Mouse (Mus musculus): ENCODE measurements around the gene Gm28308.

Gm28308 gene

DNA sequence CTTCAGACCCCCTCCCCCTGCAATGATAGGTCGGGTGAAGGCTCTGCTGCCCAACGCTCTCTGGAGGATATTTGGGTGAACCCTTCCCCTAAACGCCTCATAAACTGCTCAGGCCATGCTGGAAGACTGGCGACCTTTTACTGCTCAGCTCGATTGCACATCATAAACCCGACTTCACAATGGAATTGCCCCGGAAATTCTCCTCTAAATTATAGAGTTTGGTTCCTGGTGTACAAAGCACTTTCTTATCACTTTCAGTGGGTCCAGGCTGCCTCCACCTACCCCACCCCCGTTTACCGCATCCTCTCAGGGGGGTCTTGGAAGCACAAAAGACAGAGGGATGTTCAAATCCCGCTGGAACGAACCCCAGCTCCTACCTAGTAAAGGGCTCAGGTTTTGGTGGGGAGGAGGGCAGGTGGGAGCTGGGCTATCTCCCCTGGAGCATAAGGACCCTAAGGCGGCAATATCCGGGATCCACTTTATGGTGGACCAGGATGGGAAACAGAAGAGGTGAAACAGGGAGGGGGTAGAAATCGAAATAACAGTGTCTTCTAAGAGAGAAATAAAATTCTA lies 5.6 kb upstream of the Gm28308 start:
- DNase-seq: no peak

DNA sequence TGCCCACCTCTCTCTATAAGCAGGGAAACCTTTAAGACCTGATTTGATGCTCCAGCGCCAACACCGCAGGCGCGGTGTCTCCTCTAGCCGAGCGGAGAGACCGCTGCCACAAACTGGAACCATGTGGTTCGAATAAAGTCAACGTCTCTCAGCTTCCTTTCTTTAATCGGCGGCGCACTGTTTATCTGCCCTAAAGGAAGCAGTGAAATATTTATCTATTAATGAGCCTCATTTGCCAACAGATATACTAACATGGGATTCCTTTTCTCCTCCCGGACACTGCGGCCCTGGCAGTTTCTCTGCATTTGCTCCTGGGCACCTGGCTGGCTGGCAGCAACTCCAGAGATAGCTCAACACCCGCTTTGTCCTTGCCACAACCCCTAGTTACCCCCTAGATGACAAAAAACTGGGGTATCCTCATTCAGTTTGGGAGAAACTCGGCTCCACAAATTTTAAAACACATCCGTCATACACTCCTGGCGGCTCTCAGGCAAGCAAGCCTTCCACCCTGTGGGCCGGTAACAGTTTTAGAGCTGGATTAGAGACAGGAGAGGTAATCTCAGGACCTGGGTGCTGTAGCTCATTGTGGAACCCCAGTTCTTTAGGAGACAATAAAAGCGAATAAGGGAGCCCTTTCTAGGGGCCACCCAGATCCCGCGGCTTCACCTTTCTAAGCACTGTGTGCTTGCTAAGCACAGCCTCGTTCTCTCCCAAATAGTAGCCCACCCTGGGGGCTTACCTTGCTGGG lies 4.9 kb upstream of the Gm28308 start:
- no peak for DNase-seq

DNA sequence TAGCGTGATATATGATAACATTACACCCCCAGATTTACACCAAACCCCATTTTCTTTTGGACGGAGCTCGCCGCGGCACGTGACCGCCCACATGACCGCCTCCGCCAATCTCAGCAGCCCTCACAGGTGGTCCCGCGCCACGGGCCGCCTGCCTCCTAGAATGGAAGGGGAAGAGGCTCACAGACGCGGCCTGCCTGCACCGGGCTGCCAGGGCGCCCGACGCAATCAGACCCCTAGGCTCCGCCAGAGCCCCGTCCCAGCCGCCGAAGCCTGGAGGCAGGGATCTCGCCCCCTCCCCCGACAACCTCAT lies 4.3 kb upstream of the Gm28308 start:
- no peak for DNase-seq

DNA sequence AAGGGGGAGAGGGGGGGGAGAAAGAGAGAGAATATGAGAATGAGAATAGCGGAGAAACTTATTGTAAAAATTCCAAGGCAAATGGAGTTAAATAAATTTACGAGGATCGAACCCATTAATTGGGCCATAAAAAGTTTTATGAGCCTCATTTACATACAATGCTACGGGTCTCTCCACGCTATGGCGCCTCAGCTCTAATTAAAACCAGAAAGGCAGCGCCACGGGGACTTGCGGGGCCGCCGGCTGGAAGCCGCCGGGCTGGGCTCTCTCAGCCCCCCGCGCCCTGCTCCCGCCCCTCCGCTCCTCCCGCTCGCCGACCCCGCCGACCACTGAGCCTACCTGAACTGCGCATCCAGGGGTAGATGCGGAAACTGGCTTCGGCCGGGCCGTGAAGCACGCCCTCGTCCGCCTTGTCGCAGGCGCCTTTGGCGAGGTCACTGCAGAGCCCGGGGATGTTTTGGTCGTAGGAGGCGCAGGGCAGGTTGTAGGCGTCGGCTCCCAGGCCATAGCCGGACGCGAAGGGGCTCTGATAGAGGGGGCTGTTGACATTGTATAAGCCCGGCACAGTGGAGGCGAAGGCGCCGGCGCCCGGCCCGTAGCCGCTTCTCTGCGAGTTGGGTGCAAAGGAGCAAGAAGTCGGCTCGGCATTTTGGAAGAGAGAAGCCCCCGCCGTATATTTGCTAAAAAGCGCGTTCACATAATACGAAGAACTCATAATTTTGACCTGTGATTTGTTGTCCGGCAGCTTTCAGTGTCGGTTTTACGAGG lies 3.7 kb upstream of the Gm28308 start:
- DNase-seq: no peak

DNA sequence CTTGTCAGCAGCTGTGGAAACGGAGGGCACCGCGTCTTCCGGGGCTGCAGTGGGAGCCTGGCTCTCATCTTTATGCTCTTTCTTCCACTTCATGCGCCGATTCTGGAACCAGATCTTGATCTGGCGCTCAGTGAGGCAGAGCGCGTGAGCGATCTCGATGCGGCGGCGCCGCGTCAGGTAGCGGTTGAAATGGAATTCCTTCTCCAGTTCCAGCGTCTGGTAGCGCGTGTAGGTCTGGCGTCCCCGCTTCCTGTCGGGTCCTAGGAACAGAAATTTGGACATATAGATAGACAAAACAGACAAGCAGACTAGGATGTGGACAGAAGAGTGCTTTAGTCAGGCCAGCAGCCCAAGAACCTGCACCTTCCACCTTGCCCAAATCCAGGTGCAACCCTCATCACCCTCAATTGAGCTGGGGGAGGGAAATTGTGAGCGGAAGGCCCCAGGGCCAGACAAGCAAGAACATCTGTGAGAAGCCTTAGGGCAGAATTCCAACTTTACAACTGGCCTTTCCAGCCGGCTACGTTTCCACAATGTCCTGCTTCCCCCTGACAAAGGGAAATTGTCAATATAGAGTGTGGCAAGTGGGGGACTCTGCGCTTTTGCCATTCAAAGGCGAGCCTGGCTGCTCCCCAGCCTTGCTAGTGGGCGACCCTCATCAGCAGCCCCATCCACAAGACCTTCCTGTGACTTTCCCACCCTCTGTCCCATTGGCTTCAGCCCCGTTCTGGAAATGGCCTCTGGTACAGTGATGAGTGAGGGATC lies 2.8 kb upstream of the Gm28308 start:
- DNase-seq: no peak

DNA sequence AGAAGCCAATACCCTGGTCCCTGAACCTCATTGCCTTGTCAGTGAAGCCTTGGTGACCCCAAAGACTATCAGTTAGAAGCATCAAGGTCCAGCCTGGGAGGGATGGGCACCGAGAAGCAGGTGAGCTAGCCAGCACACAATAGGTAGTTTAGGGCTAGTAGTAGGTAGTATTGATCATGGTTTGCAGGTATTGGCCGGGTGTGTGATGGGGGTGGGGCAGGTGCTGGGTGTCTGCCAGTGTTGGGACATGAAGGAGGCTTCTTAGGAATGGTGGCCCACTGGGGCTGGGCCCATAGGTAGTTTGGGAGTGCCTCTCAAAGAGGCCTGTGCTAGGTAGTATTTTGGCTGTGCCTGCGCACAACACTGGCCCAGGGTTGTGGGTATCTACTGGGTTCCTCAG lies 1.9 kb upstream of the Gm28308 start:
- no peak for DNase-seq

DNA sequence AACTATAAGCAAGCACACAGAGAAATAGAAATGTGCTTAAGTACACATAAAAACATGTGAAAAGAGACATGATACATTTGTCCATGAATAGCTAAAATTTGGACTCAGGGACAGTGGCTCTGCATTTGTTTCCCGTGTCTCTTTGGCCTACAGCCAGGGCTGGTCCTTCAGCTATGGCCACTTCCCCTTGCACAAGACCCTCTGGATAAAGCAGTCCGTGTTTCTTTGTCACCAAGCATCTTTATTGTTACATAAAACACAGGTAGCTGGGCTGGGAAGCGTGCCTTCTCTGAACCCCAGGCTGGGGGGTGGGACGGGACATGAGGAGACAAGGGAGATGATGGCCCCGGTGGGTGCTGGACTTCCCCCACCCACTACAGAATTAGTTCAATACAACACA lies 1.1 kb upstream of the Gm28308 start:
- DNase-seq: no peak

DNA sequence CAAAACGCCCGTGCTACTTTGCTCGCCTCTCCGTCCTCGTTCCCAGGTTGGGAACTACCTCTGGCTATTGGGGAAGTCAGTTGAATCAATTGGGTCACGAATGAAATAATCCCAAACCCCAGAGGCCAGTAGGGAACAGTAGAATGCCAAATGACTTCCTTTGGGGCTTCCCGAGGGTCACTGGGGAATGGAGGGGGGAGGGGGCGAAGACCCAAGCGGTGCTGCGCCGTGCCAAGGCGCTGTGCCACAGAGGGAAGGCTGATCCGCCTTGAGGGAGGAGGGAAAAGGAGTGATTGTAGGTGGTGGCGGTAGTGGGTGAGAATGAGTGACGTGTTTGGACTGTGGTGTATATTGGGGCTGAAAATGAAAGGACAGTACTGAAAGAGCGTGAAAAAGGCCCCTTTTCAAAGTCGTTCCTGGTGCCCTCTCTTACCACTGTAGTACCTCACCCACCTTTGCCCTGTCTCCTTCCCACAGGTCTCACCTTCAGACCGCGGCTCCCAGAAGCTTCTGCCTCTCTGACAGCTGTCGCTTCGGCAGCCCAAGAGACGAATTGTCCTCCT lies 502 bp downstream of the Gm28308 start:
- no peak for DNase-seq

DNA sequence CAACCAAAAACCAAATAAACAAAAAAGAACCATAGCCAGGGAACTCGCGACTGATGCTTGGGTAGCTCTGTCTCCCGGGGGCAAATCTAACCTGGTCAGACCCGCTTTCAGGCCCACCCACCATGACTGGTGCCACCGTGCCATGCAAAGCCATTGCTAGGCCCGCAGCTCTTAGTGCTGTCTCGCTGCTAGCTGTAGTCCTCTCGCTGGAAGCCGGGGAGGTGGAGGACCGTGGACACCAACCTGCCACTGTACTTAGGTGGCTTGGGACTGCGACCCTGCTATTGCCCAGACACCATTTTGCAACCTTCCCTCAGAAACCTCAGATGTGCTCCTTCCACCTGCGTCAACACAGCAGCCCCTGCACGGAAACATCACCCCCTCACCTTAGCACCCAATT lies 1.2 kb downstream of the Gm28308 start:
- no peak for DNase-seq

DNA sequence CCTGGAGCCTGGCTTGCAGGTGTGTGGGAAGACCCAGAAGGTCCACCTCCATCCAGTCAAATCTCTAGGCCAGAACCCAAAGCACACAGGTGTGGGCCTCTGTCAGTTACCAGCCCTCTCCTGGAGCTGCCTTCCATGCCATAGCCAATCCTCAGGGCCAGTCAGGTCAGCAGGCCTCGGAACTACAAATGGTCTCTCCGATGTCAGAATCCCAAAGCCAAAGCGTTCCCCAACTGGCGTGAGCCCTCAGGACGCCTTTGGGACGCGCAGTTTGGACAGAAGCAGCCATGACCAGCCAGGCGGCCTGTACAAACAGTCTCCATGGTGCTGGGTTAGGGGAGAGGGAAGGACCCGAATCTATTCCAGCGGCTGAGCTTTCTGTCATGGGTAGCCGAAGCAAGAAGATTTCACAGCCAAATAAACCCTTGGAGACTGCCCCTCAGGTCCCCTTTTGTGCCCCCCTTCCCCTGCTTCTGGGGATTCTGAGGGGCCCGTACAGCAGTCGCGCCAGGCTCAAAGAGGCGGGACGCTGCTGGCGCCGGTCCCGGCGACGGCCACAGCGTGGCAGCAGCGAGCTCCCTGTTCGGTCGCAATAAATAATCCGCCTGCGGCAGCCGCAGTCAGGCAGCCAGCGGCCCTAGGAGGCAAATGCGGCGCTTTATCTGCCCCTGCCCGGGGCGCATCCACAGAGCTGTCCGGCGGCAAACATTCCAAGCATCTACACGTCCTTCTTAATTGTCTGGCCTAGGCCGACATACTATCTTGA lies 1.8 kb downstream of the Gm28308 start:
- DNase-seq: peak; percentile 30

DNA sequence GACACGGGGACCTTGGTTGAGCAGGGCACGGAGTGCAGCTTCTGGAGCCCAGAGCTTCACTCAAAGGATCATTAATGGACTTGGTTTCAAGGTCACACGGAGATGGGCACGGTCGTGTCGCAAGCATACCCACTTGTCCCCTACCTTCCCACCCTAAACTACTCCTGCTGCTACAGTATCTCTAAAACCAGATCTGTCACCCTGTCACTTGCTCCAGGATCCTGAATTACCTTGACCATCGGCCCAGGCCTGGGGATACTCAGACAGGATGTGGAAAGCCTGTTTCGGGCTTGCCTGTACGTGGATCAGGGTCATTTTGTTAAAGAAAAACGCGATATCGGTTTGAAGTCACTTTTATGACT lies 3.5 kb downstream of the Gm28308 start:
- DNase-seq: no peak

DNA sequence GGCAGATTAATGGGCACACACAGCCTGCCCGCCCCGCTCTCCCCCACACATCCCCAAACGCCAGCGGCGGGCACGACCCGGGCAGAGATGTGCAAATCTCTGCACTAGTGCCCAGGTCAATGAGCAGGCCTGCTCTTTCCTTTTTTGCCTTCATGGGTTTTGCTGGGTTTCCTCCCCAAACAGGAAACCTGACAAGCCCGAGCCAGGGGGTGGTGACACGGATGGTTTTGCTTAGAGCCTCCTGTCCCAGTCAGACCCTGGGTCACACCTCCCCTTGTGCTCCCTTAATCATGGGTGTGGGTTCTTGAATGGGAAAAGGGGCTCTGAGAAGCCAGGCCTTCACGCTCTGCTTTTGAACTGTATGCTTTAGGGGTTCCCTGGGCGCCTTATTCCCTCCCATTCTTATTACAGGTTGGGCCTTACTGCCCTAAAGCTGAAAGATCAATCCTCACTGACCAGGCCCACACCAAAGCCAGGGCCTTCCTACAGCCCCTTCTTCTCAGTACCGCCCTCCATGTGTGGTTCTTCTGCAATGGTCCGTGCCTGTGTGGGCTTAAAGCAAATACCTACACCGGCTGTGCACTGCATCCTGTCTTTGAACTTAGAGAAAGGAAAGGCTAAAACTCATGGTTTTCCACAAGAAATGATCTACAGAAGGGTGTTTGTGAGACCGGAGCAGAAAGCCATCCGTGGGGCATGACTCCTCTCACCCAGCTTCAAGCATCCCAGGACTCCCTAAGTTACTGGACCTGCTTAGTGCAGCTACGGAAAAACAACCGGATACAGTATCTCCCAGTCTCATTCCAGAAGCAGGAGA lies 4.1 kb downstream of the Gm28308 start:
- no peak for DNase-seq

DNA sequence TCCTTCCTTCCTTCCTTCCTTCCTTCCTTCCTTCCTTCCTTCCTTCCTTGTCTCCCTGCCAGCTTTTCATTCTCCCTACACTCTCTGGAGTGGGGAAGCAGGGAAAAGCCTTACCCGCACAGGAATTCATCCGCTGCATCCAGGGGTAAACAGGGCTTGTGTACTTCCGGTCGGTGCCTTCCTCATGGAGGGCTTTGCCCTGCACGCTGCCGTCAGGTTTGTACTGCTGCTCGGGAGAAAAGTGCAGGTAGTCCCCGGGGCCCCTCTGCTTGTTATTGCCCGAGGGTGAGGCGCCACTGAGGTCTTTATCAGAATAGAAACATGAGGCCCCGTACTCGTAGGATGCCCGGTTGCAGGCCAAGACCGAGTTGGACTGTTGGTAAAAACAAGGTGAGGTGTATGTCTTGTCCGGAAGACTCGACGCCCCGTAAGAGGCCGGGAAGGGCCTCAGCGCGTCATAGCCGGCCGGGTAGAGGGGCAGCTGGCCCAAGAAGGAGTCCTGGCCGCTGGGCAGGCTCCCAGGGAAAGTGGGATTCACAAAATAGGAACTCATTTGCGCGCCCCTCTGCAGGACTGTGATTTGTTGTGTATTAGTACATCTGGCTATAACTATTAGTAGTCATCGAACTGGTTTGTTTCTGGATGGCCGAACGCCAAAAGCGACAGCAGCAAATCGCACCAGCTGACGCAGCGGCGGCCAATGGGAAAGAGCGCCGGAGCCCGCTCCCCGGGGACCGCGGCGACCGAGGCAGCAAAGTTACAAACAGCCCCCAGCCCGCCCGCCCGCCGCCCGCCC lies 4.9 kb downstream of the Gm28308 start, which contains the start of gene Hoxa6:
TSS of gene Hoxa6 (minus strand) at position 651 of the 796 bp plus-strand sequence.
- DNase-seq: no peak

DNA sequence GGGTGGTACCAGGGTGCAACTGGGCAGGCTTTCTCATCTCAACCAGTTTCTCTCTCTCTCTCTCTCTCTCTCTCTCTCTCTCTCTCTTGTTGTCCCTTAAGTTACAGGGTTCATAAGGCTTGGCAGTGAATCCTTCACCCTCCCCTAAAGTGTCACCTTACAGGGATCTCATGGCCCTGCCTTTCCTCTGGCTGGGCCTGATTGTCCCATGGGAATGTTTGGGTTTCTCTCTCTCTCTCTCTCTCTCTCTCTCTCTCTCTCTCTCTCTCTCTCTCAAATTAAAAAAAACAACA lies 5.5 kb downstream of the Gm28308 start:
- no peak for DNase-seq

DNA sequence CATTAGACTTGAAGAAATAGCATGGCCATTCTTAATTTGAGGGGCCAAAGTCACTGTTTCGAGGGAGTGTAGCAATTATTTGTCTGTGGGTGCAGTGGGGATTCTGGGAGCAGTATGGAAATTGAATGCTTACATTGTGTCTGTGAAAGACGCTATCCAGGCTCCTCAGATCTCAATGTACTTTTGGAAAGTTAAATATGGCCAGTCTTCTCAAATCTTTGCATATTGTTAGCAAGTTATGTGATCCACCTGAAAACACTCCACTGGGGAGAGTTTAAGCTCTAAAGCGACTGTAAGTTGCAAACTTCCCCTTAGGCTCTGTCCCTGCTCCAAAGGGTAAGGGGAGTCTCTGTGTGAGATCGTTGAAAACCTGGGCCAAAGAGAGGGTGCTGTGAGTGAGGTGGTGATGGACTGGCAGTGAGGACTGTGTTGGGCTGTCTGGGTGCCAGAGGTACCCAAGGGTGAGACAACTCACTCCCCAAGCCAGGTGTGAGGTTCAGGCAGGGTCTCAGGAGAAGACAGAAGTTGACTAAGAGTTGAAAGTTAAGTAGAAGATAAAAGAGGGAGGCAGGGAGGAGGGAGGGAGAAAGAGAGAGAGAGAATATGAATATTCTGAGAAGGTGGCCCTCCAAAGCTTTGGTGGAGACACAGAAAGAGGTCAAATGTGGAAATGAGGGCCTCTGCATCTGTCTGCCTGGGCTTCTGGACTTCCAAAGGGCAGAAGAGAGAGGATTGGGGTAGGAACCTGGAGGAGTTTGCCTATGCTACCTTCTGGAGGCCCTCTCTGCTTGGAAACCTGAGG lies 6.1 kb downstream of the Gm28308 start:
- DNase-seq: no peak

DNA sequence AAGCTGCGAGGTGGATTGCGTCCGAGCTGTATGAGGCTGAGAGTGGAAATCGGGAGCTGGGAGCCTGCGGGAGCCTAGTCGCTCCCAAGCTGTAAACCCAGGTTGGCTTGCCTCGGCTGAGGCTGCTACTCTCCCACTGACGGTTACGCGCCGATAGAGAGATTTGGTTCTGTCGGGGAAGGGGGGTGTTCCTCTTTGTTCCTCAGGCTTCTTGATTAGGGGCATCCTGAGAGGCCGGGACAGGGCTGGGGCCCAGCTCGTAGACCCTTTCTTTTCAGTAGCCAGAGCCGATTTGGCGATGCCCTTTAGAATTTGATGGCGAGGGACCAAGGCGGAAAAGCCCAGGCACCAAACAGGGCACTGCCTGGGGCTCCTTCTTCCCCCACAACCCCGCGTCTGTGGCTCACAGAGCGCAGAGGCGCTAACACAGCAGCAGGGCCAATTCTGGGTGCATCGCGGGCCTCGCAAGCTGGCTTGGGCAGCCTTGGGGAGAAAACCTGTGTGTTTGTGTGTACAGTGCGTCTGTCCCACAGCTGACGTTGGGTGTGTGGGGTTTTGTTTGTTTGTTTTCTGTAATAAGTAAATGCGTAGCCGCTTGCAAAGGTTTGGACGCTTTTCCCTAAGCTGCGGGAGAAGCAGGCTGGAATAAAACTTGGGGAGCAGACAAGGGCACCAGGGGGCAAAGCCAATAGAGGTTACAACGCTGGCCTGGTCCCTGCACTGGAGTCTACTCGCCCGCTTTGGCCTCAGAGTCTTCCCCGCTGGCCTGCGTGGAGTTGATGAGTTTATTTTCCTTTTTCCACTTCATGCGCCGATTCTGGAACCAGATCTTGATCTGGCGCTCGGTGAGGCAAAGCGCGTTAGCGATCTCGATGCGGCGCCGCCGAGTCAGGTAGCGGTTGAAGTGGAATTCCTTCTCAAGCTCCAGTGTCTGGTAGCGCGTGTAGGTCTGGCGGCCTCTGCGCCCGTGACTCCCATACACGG lies 7.2 kb downstream of the Gm28308 start:
- DNase-seq: no peak

DNA sequence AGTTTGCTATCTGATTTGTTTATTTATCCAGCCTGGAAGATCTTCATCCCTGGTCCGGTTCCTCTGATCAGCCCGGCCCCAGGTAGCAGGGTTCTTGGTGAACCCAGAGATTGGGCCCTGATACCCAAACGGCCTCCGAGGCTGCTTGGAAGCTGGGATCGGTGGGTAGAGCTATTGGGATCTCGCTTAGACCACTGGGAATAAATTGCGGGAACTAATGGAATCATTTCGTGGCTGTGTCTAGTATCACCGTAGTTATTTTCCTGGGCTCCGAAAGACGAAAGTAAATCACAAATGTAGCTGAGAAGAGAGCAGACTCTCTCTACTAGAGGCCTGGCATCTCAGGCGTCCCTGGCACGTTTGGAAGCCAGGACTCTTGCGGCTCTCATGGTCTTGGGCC lies 7.9 kb downstream of the Gm28308 start:
- DNase-seq: no peak

DNA sequence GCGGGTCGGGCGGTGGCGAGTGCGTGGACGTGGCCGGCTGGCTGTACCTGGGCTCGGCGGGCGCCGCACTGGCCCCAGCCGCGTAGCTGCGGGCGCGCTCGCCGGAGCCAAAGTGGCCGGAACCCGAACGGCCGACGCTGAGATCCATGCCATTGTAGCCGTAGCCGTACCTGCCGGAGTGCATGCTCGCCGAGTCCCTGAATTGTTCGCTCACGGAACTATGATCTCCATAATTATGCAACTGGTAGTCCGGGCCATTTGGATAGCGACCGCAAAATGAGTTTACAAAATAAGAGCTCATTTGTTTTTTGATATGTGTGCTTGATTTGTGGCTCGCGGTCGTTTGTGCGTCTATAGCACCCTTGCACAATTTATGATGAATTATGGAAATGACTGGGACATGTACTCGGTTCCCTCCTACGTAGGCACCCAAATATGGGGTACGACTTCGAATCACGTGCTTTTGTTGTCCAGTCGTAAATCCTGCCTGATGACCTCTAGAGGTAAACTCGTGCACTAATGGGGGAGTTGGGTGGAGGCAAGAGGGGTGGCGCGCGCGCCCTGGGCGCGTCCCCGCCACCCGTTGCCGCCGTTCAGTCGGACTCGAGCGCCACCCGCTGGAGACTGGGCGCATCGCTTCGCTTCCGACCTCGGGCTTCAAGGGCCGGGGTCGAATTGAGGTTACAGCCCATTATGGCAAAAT lies 8.9 kb downstream of the Gm28308 start, which contains the start of gene Hoxa5:
TSS of gene Hoxa5 (minus strand) at position 538 of the 703 bp plus-strand sequence.
- DNase-seq: no peak

All from cerebellum, adult 11 months (tissue).